Mouse (Mus musculus): Measurements from ENCODE around the gene Morn5. TPM values are rescaled to one million over a fixed set of nuclear protein-coding genes. Genes with fewer than 3 reads are reported as not detected.

Gene Morn5
- polyA plus RNA-seq, 1 experiment from 2014 or later = 0.33 TPM

- DNase-seq (ENCODE audit: low spot score, missing footprints) = peak; percentile 92
- Histone ChIP-seq H3K4me2 (peak within 1 kb of the TSS; percentile 66), H3K9ac (ENCODE audit: low read length) (peak within 1 kb of the TSS; percentile 36), H3K27ac (ENCODE audit: low read depth, low read length) (no peak within 1 kb of the TSS), H3K4me3 (ENCODE audit: low read depth, low read length) (peak within 1 kb of the TSS; percentile 39), H3K4me1 (ENCODE audit: control insufficient read depth, insufficient read depth, low read length) (peaks cover 26% of the 10 kb centered on the region), H3K9me3 (ENCODE audit: control insufficient read depth, low read length) (no peaks in the 10 kb centered on the region), H3K36me3 (ENCODE audit: control insufficient read depth, insufficient read depth, low read length) (no peaks in the 10 kb centered on the region), H3K27me3 (ENCODE audit: control insufficient read depth, insufficient read depth, low read length) (peaks cover 84% of the 10 kb centered on the region)
- ATAC-seq (ENCODE audit: low FRiP score) = peak; percentile 59
- under 1% methylated on average over 58 of the region's 58 CpGs for WGBS
Measured at GRCm38 (mm10) chr2:36104956-36105741, 55.9 kb downstream of the Morn5 start, which contains the start of gene Lhx6. Gene Lhx6 (minus strand): TSS chr2:36105408.

DNA sequence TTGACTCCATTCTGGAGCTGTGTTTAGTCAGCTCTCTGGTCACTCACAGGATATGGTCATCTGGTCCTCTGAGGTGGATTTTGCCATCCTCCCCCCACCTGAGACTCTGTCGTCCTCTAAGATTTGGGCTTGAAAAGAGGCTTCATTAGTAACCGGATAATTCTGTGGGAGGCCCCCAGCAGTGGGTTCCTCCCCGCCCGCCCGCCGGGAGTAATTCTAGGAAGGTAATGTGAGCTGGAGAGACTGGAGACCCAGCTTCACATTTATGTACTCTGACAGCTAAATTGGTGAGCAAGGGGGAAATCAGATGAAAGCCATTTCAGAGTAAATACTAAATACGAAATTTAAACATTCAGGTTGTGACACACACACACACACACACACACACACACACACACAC, 59.4 kb downstream of the Morn5 start:
- peaks cover 50% of the 10 kb centered on the region for H3K27me3 ChIP-seq (ENCODE audit: control insufficient read depth, insufficient read depth, low read length)
- H3K9me3 ChIP-seq (ENCODE audit: control insufficient read depth, low read length) = no peaks in the 10 kb centered on the region
- ATAC-seq (ENCODE audit: low FRiP score) (no peak), DNase-seq (ENCODE audit: low spot score, missing footprints) (no peak)
- WGBS = 8% methylated on average over 7 of the region's 7 CpGs
- H3K27ac ChIP-seq (ENCODE audit: low read depth, low read length) = no peak overlapping the region
- H3K4me1 ChIP-seq (ENCODE audit: control insufficient read depth, insufficient read depth, low read length) = peaks cover 18% of the 10 kb centered on the region
- H3K9ac ChIP-seq (ENCODE audit: low read length) = no peak overlapping the region
- no peaks in the 10 kb centered on the region for H3K36me3 ChIP-seq (ENCODE audit: control insufficient read depth, insufficient read depth, low read length)
- H3K4me3 ChIP-seq (ENCODE audit: low read depth, low read length) = no peak overlapping the region
- no peak overlapping the region for H3K4me2 ChIP-seq

GRCm38 (mm10) chr2:36112632-36113031, 63.4 kb downstream of the Morn5 start:
- Histone ChIP-seq H3K4me3 (ENCODE audit: low read depth, low read length) (no peak overlapping the region), H3K9me3 (ENCODE audit: control insufficient read depth, low read length) (no peaks in the 10 kb centered on the region), H3K9ac (ENCODE audit: low read length) (no peak overlapping the region), H3K36me3 (ENCODE audit: control insufficient read depth, insufficient read depth, low read length) (peaks cover 5% of the 10 kb centered on the region; the same call in 1 of the 2 replicates), H3K4me2 (no peak overlapping the region), H3K27me3 (ENCODE audit: control insufficient read depth, insufficient read depth, low read length) (peaks cover 12% of the 10 kb centered on the region), H3K27ac (ENCODE audit: low read depth, low read length) (no peak overlapping the region), H3K4me1 (ENCODE audit: control insufficient read depth, insufficient read depth, low read length) (no peaks in the 10 kb centered on the region)
- ATAC-seq (ENCODE audit: low FRiP score) (no peak), DNase-seq (ENCODE audit: low spot score, missing footprints) (no peak)
- WGBS = 85% methylated on average over 3 of the region's 3 CpGs

DNA sequence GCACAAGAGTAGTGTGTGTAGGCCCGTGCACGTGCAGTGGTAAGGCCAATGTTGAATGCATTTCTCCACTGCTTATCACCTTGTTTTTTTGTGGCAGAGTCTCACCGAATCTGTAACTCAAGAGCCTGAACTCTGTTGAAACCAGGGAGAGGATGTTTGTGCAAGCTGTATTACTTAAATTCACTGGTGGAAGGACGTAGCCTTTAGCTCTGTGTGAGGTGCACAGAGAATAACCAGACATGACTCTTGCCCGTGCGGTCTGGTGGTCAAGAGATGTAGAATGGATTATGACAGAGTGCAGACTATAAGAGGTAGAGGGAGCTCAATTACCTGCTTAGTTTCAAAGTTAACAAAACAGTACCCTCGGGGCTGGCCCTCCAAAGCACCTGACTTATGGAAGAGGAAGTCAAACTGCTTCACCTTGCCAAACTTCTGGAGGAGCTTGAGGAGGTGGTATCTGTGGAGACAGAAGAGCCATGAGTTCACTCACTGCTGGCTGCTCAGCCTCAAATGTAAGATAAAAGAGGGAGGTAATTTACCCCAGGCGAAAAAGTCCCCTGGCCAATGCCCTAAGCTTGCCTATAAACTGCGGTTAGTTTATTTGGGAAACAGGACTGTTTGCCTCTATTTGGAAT, 77.7 kb downstream of the Morn5 start:
- DNase-seq (ENCODE audit: low spot score, missing footprints) = no peak
- 92% methylated on average over 9 of the region's 9 CpGs for WGBS
- ATAC-seq (ENCODE audit: low FRiP score) = no peak
- Histone ChIP-seq H3K36me3 (ENCODE audit: control insufficient read depth, insufficient read depth, low read length) (peaks cover 13% of the 10 kb centered on the region), H3K4me1 (ENCODE audit: control insufficient read depth, insufficient read depth, low read length) (no peaks in the 10 kb centered on the region), H3K9ac (ENCODE audit: low read length) (no peak overlapping the region), H3K27ac (ENCODE audit: low read depth, low read length) (no peak overlapping the region), H3K4me3 (ENCODE audit: low read depth, low read length) (no peak overlapping the region), H3K4me2 (no peak overlapping the region), H3K9me3 (ENCODE audit: control insufficient read depth, low read length) (no peaks in the 10 kb centered on the region), H3K27me3 (ENCODE audit: control insufficient read depth, insufficient read depth, low read length) (no peaks in the 10 kb centered on the region)

- H3K36me3 ChIP-seq (ENCODE audit: control insufficient read depth, insufficient read depth, low read length) = peaks cover 16% of the 10 kb centered on the region
- 85% methylated on average over 4 of the region's 4 CpGs for WGBS
- no peaks in the 10 kb centered on the region for H3K9me3 ChIP-seq (ENCODE audit: control insufficient read depth, low read length)
- H3K27ac ChIP-seq (ENCODE audit: low read depth, low read length) = no peak overlapping the region
- no peak overlapping the region for H3K4me2 ChIP-seq
- H3K4me3 ChIP-seq (ENCODE audit: low read depth, low read length) = no peak overlapping the region
- H3K4me1 ChIP-seq (ENCODE audit: control insufficient read depth, insufficient read depth, low read length) = no peaks in the 10 kb centered on the region
- ATAC-seq (ENCODE audit: low FRiP score) = no peak
- H3K9ac ChIP-seq (ENCODE audit: low read length) = no peak overlapping the region
- no peaks in the 10 kb centered on the region for H3K27me3 ChIP-seq (ENCODE audit: control insufficient read depth, insufficient read depth, low read length)
- DNase-seq (ENCODE audit: low spot score, missing footprints) = no peak
Measured at GRCm38 (mm10) chr2:36127973-36128372, 78.7 kb downstream of the Morn5 start.

GRCm38 (mm10) chr2:36129051-36129450, 79.8 kb downstream of the Morn5 start:
- H3K4me1 ChIP-seq (ENCODE audit: control insufficient read depth, insufficient read depth, low read length) = no peaks in the 10 kb centered on the region
- no peak overlapping the region for H3K4me3 ChIP-seq (ENCODE audit: low read depth, low read length)
- no peak overlapping the region for H3K4me2 ChIP-seq
- H3K27ac ChIP-seq (ENCODE audit: low read depth, low read length) = no peak overlapping the region
- 90% methylated on average over 3 of the region's 3 CpGs for WGBS
- ATAC-seq (ENCODE audit: low FRiP score) (no peak), DNase-seq (ENCODE audit: low spot score, missing footprints) (no peak)
- H3K9me3 ChIP-seq (ENCODE audit: control insufficient read depth, low read length) = no peaks in the 10 kb centered on the region
- peaks cover 13% of the 10 kb centered on the region for H3K36me3 ChIP-seq (ENCODE audit: control insufficient read depth, insufficient read depth, low read length)
- H3K27me3 ChIP-seq (ENCODE audit: control insufficient read depth, insufficient read depth, low read length) = no peaks in the 10 kb centered on the region
- no peak overlapping the region for H3K9ac ChIP-seq (ENCODE audit: low read length)

Other genes with a start within 250 kb of the Morn5 start
- 1.9 and 3.0 TPM in 2 replicates for gene Ttll11, start 69.5 kb upstream of the Morn5 start, polyA plus RNA-seq (2014; fragmentation: Nextera tagmentation; extraction: Ambion mirVana)
- 184 and 186 TPM in 2 replicates for gene Ndufa8, start 52 bp upstream of the Morn5 start, polyA plus RNA-seq (2014; fragmentation: Nextera tagmentation; extraction: Ambion mirVana)
- 0.92 and 1.3 TPM in 2 replicates for gene Lhx6, start 56.0 kb downstream of the Morn5 start, polyA plus RNA-seq (2014; fragmentation: Nextera tagmentation; extraction: Ambion mirVana)
- gene Mrrf, start 86.9 kb downstream of the Morn5 start, polyA plus RNA-seq (2014; fragmentation: Nextera tagmentation; extraction: Ambion mirVana) = 29.9 and 30.8 TPM in 2 replicates
- gene Rbm18, start 87.3 kb downstream of the Morn5 start, polyA plus RNA-seq (2014; fragmentation: Nextera tagmentation; extraction: Ambion mirVana) = 119 and 127 TPM in 2 replicates
- gene Ptgs1, start 181.0 kb downstream of the Morn5 start, polyA plus RNA-seq (2014; fragmentation: Nextera tagmentation; extraction: Ambion mirVana) = 3.0 and 4.2 TPM in 2 replicates